Mouse (Mus musculus) T-cell, adult 2 months (primary cell): ENCODE measurements around the gene Pmepa1.
A peak's percentile ranks its signal among the peaks of the same experiment; 100 is the strongest.

Source experiments
- DNase-seq: peaks from one replicate; pipeline ENCODE4 v3.0.0; 2022; ENCODE audit warnings: low spot score

The Pmepa1 gene

DNA sequence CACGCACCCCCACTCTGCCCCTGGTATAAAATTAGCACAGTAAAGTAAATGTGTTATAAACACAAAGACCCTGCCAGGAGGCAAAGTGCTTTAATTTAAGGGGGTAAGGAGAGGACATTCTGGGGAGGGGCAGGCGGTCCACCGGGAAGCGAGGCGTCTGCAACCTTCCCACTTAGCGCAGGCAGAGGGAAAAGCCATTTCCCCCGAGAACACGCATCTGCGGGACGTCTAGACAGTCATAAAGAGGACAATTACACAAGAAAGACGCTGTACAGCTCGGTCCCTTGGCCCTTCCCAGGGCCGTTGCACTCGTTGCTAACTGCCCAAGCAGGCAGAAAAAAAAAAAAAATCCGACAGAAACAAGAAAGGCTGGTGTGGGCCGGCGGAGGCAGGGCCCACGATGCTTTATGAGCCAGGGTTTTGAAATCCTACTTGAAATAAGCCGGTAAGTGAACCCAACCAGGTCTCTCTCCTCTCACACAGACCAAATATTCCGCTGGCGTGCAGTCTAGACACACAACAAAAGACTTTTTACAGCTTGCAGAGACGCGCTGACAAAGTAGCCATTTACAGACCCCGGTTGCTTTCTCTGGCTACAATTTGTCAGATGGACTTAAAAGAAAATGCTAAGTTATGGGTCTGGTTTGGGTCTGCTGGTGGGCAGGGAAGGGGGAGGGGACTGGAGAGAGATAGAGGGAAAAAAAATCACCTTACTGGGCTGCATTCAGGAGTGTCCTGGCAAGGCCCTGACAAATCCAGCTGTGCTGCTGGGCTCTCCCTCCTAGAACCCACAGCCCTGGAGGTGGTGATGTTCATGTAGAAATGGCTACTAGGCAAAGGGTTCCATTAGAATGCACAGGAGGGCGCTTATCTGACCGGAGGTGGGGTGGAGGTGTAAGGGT is 22.3 kb downstream of the Pmepa1 start:
- DNase-seq, result no peak

- no peak for DNase-seq
Observed at GRCm38 (mm10) chr2:173251675-173252074, 24.7 kb downstream of the Pmepa1 start.

DNA sequence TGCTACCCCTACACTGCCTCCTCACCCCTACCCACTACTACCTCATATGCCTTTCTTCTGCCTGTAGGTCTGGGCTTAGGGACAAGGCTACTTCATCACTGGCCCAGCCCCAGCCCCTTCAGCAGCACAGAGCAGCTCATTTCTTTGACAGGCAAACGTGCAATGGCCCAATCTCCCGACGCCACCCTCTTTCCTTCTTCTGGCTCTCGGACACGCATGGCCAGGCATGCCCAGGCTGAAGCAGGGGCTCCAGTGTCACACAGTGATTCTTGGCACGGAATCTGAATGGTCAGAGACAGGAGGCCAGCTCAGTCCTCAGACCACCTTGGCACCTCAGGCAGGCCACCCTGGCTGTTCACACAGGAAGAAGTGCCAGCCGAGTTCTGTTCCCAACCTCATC is 25.2 kb downstream of the Pmepa1 start:
- DNase-seq, result no peak

- DNase-seq, result no peak
Observed at GRCm38 (mm10) chr2:173250411-173250810, 25.9 kb downstream of the Pmepa1 start.

DNA sequence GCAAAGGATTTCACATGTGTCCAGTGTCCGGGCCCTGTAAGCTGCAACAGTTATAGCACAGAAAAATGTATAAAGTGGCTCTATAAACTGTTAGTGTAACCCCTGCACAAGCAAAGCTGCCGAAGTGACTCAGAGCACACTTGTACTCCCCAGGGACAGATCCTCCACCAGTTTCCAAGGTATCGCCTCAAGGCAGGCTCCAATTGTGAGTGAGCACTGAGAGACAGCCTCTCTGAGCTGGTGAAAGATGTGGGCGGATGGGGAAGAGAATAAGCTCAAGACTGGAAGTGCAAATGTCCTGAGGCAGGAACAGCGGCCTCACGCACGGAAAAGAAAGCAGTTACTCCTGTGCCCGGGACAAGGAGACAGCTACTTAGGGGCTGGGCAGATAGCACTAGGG is 26.4 kb downstream of the Pmepa1 start:
- no peak for DNase-seq

DNA sequence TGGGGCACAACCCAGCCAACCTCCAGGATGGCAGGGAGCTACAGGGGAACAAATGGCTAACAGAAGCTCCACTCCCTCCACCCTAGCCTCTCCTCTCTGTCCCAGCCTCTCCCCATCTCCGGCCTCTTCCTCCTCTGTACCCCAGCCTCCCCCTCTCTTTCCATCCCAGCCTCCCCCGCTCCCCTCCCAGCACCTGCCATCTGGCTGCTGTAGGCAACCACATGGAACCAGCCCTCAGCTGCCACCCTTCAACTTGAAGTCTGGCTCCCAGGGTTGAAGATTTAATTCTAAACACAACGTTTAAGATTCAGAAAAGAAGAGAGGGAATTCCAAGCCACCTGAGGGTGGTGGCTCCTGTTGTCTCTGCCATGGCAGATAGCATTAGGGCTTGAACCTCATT is 26.9 kb downstream of the Pmepa1 start:
- DNase-seq, result no peak

- DNase-seq, result no peak
Observed at GRCm38 (mm10) chr2:173248822-173249221, 27.5 kb downstream of the Pmepa1 start.

DNA sequence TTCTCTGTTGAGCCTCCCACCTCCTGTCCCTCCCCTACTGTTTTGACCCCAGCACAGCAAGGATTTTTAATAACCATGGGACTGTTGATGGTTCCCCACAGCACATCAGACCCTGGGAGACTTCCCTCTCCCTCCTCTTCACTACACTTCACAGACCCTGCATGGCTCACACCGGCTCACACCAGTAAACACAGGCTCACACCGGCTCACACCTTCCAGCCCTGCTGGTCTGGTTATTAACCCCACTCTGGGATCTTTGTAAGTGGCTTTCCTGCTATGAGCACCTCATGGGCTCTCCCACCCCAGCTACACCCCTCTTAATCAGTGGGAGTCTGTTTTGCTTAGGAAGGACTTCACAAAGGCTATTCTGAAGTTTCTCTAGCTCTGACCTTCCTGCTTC is 28.4 kb downstream of the Pmepa1 start:
- DNase-seq, result no peak

GRCm38 (mm10) chr2:173247197-173247596 is 29.1 kb downstream of the Pmepa1 start:
- no peak for DNase-seq

GRCm38 (mm10) chr2:173246688-173247087 is 29.6 kb downstream of the Pmepa1 start:
- DNase-seq, result no peak

DNA sequence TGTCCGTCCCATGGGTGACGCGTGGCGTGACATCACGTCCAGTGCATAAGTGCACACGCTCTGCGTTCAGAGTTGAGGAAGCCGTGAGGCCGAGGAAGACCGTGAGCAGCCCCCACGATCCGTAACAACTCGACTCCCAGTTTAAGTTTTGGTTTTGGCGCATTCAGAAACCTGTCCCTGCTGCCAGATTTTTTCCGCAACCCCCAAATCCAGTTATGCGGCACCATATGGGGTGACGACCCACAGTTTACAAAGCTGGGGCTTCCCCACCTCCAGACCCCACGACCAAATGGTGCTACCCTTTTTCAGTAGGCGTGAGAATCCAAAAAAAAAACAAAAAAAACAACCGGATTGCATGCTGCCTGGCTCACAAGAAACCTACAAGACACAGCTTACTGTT is 31.1 kb downstream of the Pmepa1 start:
- DNase-seq, result no peak

- DNase-seq, result no peak
Observed at GRCm38 (mm10) chr2:173244108-173244507, 32.2 kb downstream of the Pmepa1 start.

DNA sequence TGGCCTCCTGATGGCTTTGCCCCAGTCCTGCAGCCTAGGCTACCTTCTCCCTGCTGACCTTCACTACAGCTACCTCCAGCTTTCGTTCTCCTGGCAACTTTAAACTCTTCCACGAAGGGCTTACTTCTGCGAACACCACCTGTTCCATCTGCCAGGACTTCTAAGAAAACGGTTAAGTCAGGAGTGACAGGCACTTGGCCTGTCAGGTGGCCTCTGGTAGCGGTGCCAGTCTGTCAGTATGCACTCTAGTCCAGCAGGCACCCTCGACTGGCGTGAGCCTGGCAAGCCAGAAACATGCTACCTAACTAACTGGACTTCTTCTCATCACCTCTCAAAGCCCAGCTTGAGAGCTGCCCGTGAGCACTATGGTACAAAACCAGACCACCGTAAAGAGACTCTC is 32.7 kb downstream of the Pmepa1 start:
- DNase-seq, result no peak

DNA sequence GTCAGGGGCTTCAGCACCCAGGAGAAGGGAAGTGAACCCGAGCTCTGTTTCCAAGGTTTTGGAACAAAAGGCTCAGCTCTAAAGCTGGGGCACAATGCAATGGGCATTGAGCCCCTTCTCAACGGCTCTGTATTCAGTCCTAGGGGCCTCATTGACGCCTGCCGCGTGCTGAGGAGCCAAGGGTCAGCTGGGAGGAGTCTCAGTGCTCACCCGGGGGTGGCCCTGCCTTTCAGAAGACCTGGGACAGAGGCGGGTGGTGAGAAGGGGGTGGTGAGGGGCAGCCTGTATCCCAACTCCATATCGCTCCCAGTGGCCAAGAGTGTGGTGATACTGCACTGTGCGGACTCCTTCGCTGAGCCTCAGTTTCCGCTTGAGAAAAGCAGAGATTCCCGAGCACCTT is 33.5 kb downstream of the Pmepa1 start:
- no peak for DNase-seq

DNA sequence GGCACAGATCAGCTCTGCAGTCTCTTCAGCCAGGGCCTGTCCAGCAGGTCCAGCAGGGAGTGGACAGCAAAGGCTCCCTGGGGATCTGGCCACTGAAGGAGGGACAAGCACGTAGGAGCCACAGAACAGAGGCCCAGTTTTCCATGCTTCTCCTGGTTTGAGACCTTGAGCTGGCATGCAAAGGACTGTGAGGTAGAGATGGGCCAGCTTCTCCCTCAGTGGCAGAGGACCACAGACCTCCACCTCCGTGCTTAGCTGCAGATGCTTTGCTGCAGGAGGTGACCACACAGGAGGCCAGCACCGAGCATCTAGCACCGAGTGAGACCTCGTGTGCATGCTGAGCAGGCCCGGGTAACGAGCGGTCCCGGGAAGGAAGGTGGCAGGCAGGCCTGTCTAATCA is 35.6 kb downstream of the Pmepa1 start:
- no peak for DNase-seq

DNA sequence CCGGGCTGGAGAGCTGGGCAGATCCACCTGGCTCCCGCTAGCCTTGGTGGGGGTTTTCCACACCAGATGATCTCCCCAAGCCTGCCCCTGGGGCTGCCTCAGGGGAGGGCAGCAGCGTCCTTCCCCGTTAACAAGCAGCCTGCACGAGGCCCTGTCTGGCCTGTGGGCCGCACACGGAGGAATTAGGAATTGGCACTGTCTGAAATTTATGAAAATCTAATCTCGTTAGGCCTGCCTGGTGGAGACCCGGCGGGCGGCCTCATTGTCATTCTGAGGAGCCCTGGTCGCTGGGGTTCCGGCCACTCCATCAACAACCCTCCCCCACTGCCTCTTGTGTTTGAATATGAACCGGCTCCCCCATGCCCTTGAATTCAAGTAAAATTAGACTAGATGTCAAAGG is 37.8 kb downstream of the Pmepa1 start:
- DNase-seq, result no peak

- DNase-seq, result no peak
Observed at GRCm38 (mm10) chr2:173235435-173236332, 40.6 kb downstream of the Pmepa1 start.

GRCm38 (mm10) chr2:173232766-173233099 is 43.6 kb downstream of the Pmepa1 start:
- no peak for DNase-seq

GRCm38 (mm10) chr2:173232065-173232765 is 44.1 kb downstream of the Pmepa1 start:
- DNase-seq, result no peak

GRCm38 (mm10) chr2:173229578-173230224 is 46.6 kb downstream of the Pmepa1 start:
- peak; percentile 90 for DNase-seq

GRCm38 (mm10) chr2:173228567-173228966 is 47.8 kb downstream of the Pmepa1 start:
- no peak for DNase-seq

GRCm38 (mm10) chr2:173226792-173227191 is 49.5 kb downstream of the Pmepa1 start:
- no peak for DNase-seq
